Mouse (Mus musculus) embryonic facial prominence, embryonic 13.5 days (tissue): ENCODE data around the gene Strn3. TPM values are rescaled to one million over a fixed set of nuclear protein-coding genes. Genes with fewer than 3 reads are reported as not detected.
A peak's percentile ranks its signal among the peaks of the same experiment; 100 is the strongest.

Experiments
- ATAC-seq: fragments of 200-750 bp; cut with Nextera tagmentation; 2 replicates; pipeline ENCODE4 v1.8.0; 2017; ENCODE audit warnings: low read depth; ENCODE audit not compliant: insufficient number of reproducible peaks, insufficient read depth, low FRiP score, low TSS enrichment
- H3K27ac ChIP-seq: fragments of 300-500 bp; sonication (generic); 2 replicates; pipeline ENCODE4 v1.5.1; 2015; ENCODE audit warnings: moderate library complexity, mild to moderate bottlenecking, inconsistent platforms
- H3K27me3 ChIP-seq: fragments of 300-500 bp; sonication (generic); 2 replicates; pipeline ENCODE4 v1.6.1; 2015; ENCODE audit warnings: mild to moderate bottlenecking, inconsistent platforms
- H3K36me3 ChIP-seq: fragments of 300-500 bp; sonication (generic); 2 replicates; pipeline ENCODE4 v1.6.1; 2015; ENCODE audit warnings: mild to moderate bottlenecking, inconsistent platforms
- H3K4me1 ChIP-seq: fragments of 300-500 bp; sonication (generic); 2 replicates; pipeline ENCODE4 v1.6.1; 2015; ENCODE audit warnings: inconsistent platforms
- H3K4me2 ChIP-seq: fragments of 300-500 bp; sonication (generic); 2 replicates; pipeline ENCODE4 v1.6.1; 2015; ENCODE audit warnings: moderate library complexity, mild to moderate bottlenecking, inconsistent platforms
- H3K4me3 ChIP-seq: fragments of 300-500 bp; sonication (generic); 2 replicates; pipeline ENCODE4 v1.5.1; 2015; ENCODE audit warnings: mild to moderate bottlenecking, inconsistent platforms
- H3K9ac ChIP-seq: fragments of 300-500 bp; sonication (generic); 2 replicates; pipeline ENCODE4 v1.6.1; 2015; ENCODE audit warnings: mild to moderate bottlenecking, inconsistent platforms
- H3K9me3 ChIP-seq: fragments of 300-500 bp; sonication (generic); 2 replicates; pipeline ENCODE4 v1.6.1; 2016; ENCODE audit warnings: inconsistent platforms
- WGBS: fragments of 180-500 bp; shearing (Covaris S2); methylation state at CpG from one replicate; pipeline ENCODE4 v1.1.7; 2015; ENCODE audit warnings: mixed read lengths; 5-methylcytosine and 5-hydroxymethylcytosine counted together
- polyA plus RNA-seq: library from polyadenylated mRNA; unstranded; fragments of >200 nt; fragmentation: Nextera tagmentation; extraction: Ambion mirVana; gene quantifications from 2 replicates; pipeline ENCODE4 v1.2.1, GENCODE M21; 2015

Gene Strn3
- polyA plus RNA-seq = 53.6 and 54.0 TPM in 2 replicates

- Histone ChIP-seq H3K9ac (peak within 1 kb of the TSS; percentile 100), H3K4me2 (peak within 1 kb of the TSS; percentile 78), H3K4me1 (peaks cover 10% of the 10 kb centered on the region), H3K9me3 (no peaks in the 10 kb centered on the region), H3K27ac (peak within 1 kb of the TSS; percentile 100), H3K36me3 (no peaks in the 10 kb centered on the region), H3K4me3 (peak within 1 kb of the TSS; percentile 96), H3K27me3 (no peaks in the 10 kb centered on the region)
- WGBS = 0% methylated on average over 50 of the region's 56 CpGs
- ATAC-seq = peak; percentile 98
Measured at GRCm38 (mm10) chr12:51691845-51692632, at the start of gene Strn3. Strn3 (minus strand) TSS chr12:51691897.

- Histone ChIP-seq H3K9me3 (no peaks in the 10 kb centered on the region), H3K4me2 (no peak overlapping the region), H3K27ac (no peak overlapping the region), H3K4me3 (no peak overlapping the region), H3K36me3 (0 out of 2 replicates have a peak, but pooled peaks cover 3% of the 10 kb centered on the region), H3K27me3 (no peaks in the 10 kb centered on the region), H3K4me1 (peaks cover 19% of the 10 kb centered on the region), H3K9ac (no peak overlapping the region)
- 57% methylated on average over 1 of the region's 1 CpGs for WGBS
- ATAC-seq = no peak
Measured at GRCm38 (mm10) chr12:51736807-51737206, 45.1 kb upstream of the Strn3 start.

- Histone ChIP-seq H3K9ac (no peak overlapping the region), H3K4me3 (no peak overlapping the region), H3K4me2 (no peak overlapping the region), H3K27me3 (no peaks in the 10 kb centered on the region), H3K4me1 (peaks cover 19% of the 10 kb centered on the region), H3K36me3 (no peaks in the 10 kb centered on the region), H3K9me3 (no peaks in the 10 kb centered on the region), H3K27ac (peak overlapping the region; percentile 39; the same call in 1 of the 2 replicates)
- ATAC-seq = no peak
- WGBS = 75% methylated on average over 3 of the region's 3 CpGs
Measured at GRCm38 (mm10) chr12:51736381-51736780, 44.7 kb upstream of the Strn3 start.

GRCm38 (mm10) chr12:51735840-51736271 lies 44.2 kb upstream of the Strn3 start:
- H3K4me1 ChIP-seq = peaks cover 19% of the 10 kb centered on the region
- H3K9ac ChIP-seq = no peak overlapping the region
- H3K4me3 ChIP-seq = no peak overlapping the region
- no peaks in the 10 kb centered on the region for H3K36me3 ChIP-seq
- no peak for ATAC-seq
- H3K27ac ChIP-seq = peak overlapping the region; percentile 39; the same call in 1 of the 2 replicates
- no peak overlapping the region for H3K4me2 ChIP-seq
- 58% methylated on average over 7 of the region's 7 CpGs for WGBS
- no peaks in the 10 kb centered on the region for H3K27me3 ChIP-seq
- no peaks in the 10 kb centered on the region for H3K9me3 ChIP-seq

- Histone ChIP-seq H3K4me3 (no peak overlapping the region), H3K4me1 (peaks cover 19% of the 10 kb centered on the region), H3K36me3 (no peaks in the 10 kb centered on the region), H3K9ac (no peak overlapping the region), H3K9me3 (no peaks in the 10 kb centered on the region), H3K27ac (no peak overlapping the region), H3K27me3 (no peaks in the 10 kb centered on the region), H3K4me2 (no peak overlapping the region)
- whole genome bisulfite sequencing = 73% methylated on average over 14 of the region's 14 CpGs
- no peak for ATAC-seq
Measured at GRCm38 (mm10) chr12:51734605-51735211, 43.0 kb upstream of the Strn3 start.

- H3K36me3 ChIP-seq = peaks cover 7% of the 10 kb centered on the region; the same call in 1 of the 2 replicates
- H3K4me3 ChIP-seq = no peak overlapping the region
- ATAC-seq = no peak
- H3K9ac ChIP-seq = no peak overlapping the region
- H3K4me2 ChIP-seq = no peak overlapping the region
- WGBS = 93% methylated on average over 9 of the region's 9 CpGs
- peaks cover 11% of the 10 kb centered on the region for H3K4me1 ChIP-seq
- H3K27me3 ChIP-seq = no peaks in the 10 kb centered on the region
- H3K27ac ChIP-seq = no peak overlapping the region
- no peaks in the 10 kb centered on the region for H3K9me3 ChIP-seq
Measured at GRCm38 (mm10) chr12:51729827-51730226, 38.1 kb upstream of the Strn3 start.

GRCm38 (mm10) chr12:51729058-51729457 lies 37.4 kb upstream of the Strn3 start:
- H3K27ac ChIP-seq = peak overlapping the region; percentile 45; the same call in 1 of the 2 replicates
- no peak overlapping the region for H3K4me3 ChIP-seq
- H3K9me3 ChIP-seq = no peaks in the 10 kb centered on the region
- H3K4me1 ChIP-seq = peaks cover 3% of the 10 kb centered on the region
- 53% methylated on average over 11 of the region's 11 CpGs for WGBS
- peaks cover 8% of the 10 kb centered on the region; the same call in 1 of the 2 replicates for H3K36me3 ChIP-seq
- no peaks in the 10 kb centered on the region for H3K27me3 ChIP-seq
- ATAC-seq = no peak
- H3K4me2 ChIP-seq = no peak overlapping the region
- no peak overlapping the region for H3K9ac ChIP-seq

- H3K4me1 ChIP-seq = no peaks in the 10 kb centered on the region
- no peaks in the 10 kb centered on the region for H3K27me3 ChIP-seq
- ATAC-seq = no peak
- 80% methylated on average over 8 of the region's 8 CpGs for WGBS
- H3K9ac ChIP-seq = no peak overlapping the region
- H3K27ac ChIP-seq = no peak overlapping the region
- no peak overlapping the region for H3K4me3 ChIP-seq
- H3K36me3 ChIP-seq = peaks cover 13% of the 10 kb centered on the region
- H3K4me2 ChIP-seq = no peak overlapping the region
- no peaks in the 10 kb centered on the region for H3K9me3 ChIP-seq
Measured at GRCm38 (mm10) chr12:51721836-51722235, 30.1 kb upstream of the Strn3 start.

GRCm38 (mm10) chr12:51718617-51719016 lies 26.9 kb upstream of the Strn3 start:
- Histone ChIP-seq H3K27me3 (no peaks in the 10 kb centered on the region), H3K4me2 (no peak overlapping the region), H3K27ac (no peak overlapping the region), H3K4me1 (no peaks in the 10 kb centered on the region), H3K9ac (no peak overlapping the region), H3K36me3 (peaks cover 4% of the 10 kb centered on the region; the same call in 1 of the 2 replicates), H3K9me3 (no peaks in the 10 kb centered on the region), H3K4me3 (no peak overlapping the region)
- no peak for ATAC-seq
- 92% methylated on average over 6 of the region's 6 CpGs for WGBS

- Histone ChIP-seq H3K36me3 (no peaks in the 10 kb centered on the region), H3K27ac (no peak overlapping the region)
- WGBS = 68% methylated on average over 1 of the region's 1 CpGs
Measured at GRCm38 (mm10) chr12:51712685-51713084, 21.0 kb upstream of the Strn3 start.

GRCm38 (mm10) chr12:51710154-51710553 lies 18.5 kb upstream of the Strn3 start:
- WGBS = 72% methylated on average over 5 of the region's 5 CpGs
- no peak overlapping the region for H3K27ac ChIP-seq
- H3K9ac ChIP-seq = no peak overlapping the region
- H3K27me3 ChIP-seq = no peaks in the 10 kb centered on the region
- H3K9me3 ChIP-seq = no peaks in the 10 kb centered on the region
- no peaks in the 10 kb centered on the region for H3K36me3 ChIP-seq
- 0 out of 2 replicates have a peak, but pooled peaks cover 4% of the 10 kb centered on the region for H3K4me1 ChIP-seq
- no peak overlapping the region for H3K4me3 ChIP-seq
- ATAC-seq = no peak
- no peak overlapping the region for H3K4me2 ChIP-seq

More at GRCm38 (mm10) chr12:51712685-51713084, 21.0 kb upstream of the Strn3 start:
- 0 out of 2 replicates have a peak, but pooled peaks cover 4% of the 10 kb centered on the region for H3K4me1 ChIP-seq
- H3K9me3 ChIP-seq = no peaks in the 10 kb centered on the region
- H3K4me3 ChIP-seq = no peak overlapping the region
- no peak for ATAC-seq
- H3K27me3 ChIP-seq = no peaks in the 10 kb centered on the region
- H3K9ac ChIP-seq = no peak overlapping the region
- H3K4me2 ChIP-seq = no peak overlapping the region
